Mouse (Mus musculus): ENCODE data around the gene Pfkp.

The Pfkp gene

GRCm38 (mm10) chr13:6636976-6637375 lies 11.6 kb downstream of the Pfkp start:
- DNase-seq (ENCODE audit: low read depth): no peak

DNA sequence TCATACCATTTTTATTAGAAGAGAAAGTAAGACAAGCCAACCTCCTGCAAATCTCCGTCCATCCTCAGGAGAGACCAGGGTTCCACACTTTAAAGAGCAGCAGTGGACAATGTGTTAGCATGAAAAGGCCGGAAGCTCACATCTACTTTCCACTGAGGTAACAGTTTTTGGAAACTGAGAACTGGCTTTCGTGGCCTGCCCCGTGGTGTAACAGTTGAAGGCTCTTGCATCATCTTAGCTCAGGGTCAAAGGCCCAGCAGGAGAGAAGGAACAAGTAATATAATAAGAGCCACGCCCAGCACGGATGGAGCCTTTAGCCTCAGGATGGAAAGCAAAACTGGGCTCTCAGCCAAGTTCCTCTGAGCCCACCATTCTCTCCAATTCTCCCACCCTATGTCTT lies 12.1 kb downstream of the Pfkp start:
- no peak for DNase-seq (ENCODE audit: low read depth)

- DNase-seq (ENCODE audit: low read depth): no peak
Measured at GRCm38 (mm10) chr13:6635138-6636076, 13.2 kb downstream of the Pfkp start.

DNA sequence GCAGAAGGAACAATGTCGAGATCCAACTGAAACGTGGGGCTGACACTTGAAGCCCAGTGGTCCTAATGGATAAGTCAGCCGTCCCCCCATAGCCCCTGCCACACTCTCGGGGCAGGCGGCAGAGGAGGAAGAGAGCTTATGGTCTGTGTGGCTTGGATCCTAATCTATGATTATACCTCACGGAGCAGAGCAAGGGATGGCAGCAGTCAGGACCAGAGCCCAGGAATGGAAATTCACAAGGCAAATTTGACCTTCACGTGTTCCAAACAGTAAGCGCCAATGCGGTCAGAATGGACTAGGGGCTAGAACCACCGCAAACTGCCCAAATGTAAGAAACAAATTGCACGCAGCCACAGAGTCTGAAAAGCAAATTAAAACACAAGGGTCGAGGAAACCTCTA lies 14.5 kb downstream of the Pfkp start:
- DNase-seq (ENCODE audit: low read depth): no peak

DNA sequence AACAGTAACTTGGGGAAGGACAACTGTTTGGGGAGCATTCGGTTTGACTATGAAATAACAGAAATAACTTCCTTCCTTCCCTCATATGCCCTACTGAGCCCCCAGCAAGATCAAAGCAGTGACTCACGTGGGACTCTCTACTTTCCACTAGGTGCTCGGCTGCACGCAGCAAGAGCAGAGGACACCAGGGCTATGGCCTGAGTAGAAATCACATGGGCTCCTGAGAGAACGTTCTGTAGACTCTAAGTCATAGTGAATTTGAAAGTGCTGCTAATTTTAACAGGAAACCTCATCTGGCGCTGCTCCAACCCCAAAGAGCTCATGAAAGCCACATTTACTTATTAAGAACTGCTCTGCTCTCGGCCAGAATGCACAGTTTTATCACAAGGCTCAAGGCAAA lies 15.1 kb downstream of the Pfkp start:
- no peak for DNase-seq (ENCODE audit: low read depth)

DNA sequence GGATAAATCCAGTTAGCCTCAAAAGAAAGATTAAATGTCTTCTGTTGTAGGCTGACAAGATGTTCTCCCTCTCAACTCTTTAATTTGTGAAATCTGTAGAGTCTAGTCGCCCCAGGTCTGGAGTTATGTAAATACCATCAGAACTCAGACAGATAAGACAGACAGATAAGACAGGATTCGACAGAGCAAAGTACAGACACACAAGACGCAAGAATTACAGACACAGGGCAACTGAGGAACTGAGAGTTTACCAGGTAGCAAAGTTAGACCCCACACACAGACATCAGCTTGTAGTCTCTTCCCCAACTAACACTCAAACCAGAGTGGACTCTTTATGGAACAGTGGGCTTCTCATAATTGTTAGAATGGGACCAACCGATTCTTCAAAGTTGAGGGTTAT lies 15.6 kb downstream of the Pfkp start:
- DNase-seq (ENCODE audit: low read depth): no peak

DNA sequence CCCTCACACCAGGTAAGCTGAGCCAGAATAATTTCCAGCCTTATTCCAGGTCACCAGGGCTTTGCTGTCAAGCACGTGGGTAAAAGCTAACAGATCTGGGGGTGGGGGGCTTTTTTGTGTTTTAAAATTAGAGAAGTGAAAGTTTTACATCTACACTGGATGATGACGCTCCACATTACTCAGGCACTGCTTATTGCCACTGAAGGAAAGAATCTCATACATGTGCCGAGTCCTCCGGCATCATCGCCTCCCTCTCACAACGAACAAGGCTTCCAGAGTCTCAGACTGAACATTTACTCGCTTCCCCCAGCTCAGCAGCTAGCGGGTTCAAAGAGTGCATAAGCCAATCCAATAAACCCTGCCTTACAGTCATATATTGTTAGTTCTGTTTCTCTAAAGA lies 16.1 kb downstream of the Pfkp start:
- no peak for DNase-seq (ENCODE audit: low read depth)

DNA sequence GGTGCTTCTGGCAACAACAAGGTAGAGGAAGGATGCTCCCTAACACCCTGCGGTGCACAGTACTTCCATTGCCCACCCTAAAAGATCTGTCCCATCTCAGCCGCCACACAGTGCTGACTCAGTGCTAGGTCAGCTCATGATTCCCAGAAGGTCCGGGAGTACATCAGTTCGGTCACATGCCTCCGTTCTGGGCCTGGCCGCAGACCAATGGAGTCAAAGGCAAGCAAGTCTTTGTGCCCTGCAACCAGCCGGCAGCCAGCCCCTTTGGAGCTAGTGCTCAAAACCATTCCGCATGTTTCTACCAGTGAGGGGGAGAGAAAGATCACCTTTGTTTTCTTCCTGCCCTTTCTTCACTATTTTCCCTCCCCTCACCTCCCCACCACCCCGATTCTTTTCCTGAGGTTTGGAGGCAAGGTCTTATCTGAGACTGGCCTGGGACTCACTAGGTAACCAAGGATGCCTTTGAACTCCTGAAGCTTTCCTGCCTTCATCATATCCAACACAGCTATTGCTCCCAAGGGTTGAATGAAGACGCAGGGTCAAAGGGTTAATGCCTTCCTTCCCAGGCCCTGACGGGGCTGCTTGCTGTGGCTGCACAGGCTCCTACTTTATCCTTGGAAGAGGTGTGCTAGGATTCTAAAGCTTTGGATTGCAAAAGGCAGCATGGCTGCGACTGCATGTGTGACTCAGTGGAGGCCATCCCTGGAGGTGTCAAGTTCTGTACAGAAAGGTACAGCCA lies 16.6 kb downstream of the Pfkp start:
- no peak for DNase-seq (ENCODE audit: low read depth)

GRCm38 (mm10) chr13:6630660-6631059 lies 17.9 kb downstream of the Pfkp start:
- DNase-seq (ENCODE audit: low read depth): no peak

DNA sequence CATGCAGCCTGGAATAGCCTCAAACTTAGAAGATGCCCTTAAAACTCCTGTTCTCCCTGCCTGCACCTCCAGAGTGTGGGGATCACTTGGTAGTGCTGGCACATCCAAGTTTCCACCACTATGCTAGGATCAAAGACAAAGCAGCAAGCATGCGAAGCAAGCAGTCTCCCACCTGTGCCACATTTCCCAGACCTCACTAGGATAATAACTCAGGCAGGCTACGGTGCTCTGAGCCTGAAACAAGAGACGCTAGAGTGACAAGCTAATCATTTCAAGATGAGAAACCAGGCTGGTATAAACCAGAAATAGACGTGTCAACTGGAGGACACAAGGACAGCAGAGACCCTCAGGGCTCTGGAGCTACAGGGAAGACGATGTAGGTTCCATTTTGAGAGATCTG lies 18.6 kb downstream of the Pfkp start:
- no peak for DNase-seq (ENCODE audit: low read depth)

GRCm38 (mm10) chr13:6628998-6629764 lies 19.4 kb downstream of the Pfkp start:
- DNase-seq (ENCODE audit: low read depth): no peak

DNA sequence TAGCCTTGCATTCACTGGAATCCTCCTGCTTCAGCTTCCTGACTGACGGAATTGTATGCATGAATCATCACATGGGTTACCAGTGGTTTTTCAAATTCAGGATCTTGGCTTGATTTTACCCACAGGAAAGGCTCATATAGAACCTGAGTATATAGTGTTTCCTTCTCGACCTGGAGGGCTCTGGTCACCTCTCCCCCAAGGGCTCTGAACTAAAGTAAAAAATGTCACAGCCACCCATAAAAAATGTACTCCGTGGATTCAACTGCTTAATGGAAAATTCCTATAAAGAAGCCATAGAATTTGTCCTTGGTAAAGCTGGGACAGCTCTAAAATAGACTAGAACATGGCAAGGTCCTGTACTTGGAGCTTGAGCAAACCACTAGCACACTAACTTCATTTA lies 20.3 kb downstream of the Pfkp start:
- DNase-seq (ENCODE audit: low read depth): no peak

- DNase-seq (ENCODE audit: low read depth): no peak
Measured at GRCm38 (mm10) chr13:6627352-6627751, 21.2 kb downstream of the Pfkp start.

- DNase-seq (ENCODE audit: low read depth): no peak
Measured at GRCm38 (mm10) chr13:6626508-6627114, 22.0 kb downstream of the Pfkp start.

GRCm38 (mm10) chr13:6625942-6626341 lies 22.6 kb downstream of the Pfkp start:
- no peak for DNase-seq (ENCODE audit: low read depth)

DNA sequence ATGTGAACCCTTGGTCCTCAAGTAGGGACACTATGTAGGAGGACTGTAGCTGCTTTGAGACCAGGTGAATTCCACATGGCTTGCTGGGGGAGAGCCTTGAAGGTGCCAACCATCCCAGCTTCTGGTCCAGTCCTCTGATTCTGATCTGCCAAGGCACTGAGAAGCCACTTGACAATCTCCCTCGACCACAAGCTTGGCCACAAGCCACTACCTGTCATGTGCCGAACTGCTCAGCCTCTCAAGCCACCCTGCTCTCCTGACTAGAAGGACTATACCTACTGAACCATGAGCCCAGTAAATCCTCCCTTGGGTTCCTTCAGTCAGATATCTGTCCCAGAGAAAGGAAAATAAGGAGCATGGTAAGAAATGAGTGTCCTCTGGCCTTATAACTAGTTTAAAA lies 24.0 kb downstream of the Pfkp start:
- DNase-seq (ENCODE audit: low read depth): no peak

GRCm38 (mm10) chr13:6624121-6624520 lies 24.5 kb downstream of the Pfkp start:
- no peak for DNase-seq (ENCODE audit: low read depth)

GRCm38 (mm10) chr13:6621831-6622230 lies 26.7 kb downstream of the Pfkp start:
- DNase-seq (ENCODE audit: low read depth): no peak

DNA sequence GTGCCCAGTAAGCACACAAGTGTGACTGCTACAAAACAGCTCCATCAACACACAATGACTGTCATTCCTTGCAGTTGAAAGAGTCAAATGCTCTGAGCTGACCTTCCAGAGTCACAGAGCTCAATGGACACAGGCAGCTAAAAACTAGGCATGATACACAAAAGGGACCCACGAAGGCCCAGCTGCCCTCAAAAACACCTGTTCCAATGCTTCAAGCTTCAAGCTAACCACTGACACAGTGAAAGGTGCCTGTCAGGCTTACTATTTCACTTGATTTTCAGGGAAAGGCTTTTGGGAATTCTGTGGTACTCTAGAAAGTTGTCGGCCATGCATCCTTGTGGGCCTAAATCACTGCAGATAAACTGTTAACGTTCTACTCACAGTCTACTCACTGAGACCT lies 28.3 kb downstream of the Pfkp start:
- DNase-seq (ENCODE audit: low read depth): no peak

GRCm38 (mm10) chr13:6618711-6619110 lies 29.9 kb downstream of the Pfkp start:
- DNase-seq (ENCODE audit: low read depth): no peak

- no peak for DNase-seq (ENCODE audit: low read depth)
Measured at GRCm38 (mm10) chr13:6613690-6614445, 34.7 kb downstream of the Pfkp start.

Measured in c-Kit-positive CD71-positive TER-119-negative erythroid progenitor cells, embryonic 14.5 days (primary cell).